Mouse (Mus musculus) heart, postnatal 0 days (tissue): ENCODE measurements around the gene Scamp5.

Source experiments
- CTCF ChIP-seq: IDR thresholded peaks from 2 replicates; pipeline ENCODE4 v1.5.1; 2016; ENCODE audit warnings: antibody characterized with exemption, control low read depth, low read depth
- EP300 ChIP-seq: IDR thresholded peaks from 2 replicates; pipeline ENCODE4 v1.6.1; 2016; ENCODE audit warnings: antibody characterized with exemption, low read depth

DNA sequence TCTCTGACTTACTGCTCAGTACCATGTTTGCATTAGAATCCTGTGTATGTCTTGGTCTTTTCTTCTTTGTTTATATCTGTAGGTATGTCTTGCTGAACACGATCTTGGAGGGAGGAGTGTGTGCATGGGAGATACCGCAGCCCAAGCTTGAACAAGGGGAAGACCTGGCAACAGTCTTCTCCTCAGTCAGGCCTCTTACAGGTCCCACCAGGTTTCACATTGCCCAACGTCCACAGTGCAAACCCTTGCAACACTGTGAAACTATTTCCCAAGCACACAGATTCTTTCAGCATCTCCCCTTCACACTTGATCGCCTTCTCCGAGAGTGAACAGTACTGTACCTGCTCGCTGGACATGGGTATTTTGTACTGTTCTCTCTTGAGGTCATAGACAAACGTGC, 19.9 kb upstream of the Scamp5 start:
- TF ChIP-seq CTCF (no peak), EP300 (no peak)
